14 mouse cellular contexts compared by ENCODE assay signal in genomic region chr7:55750841-55751240, GRCm38 (mm10). TPM values are rescaled to one million over a fixed set of nuclear protein-coding genes. Genes with fewer than 3 reads are reported as not detected.
"Had no signal": no experiment of that assay in that cellular context is flagged by ENCODE, and none has a peak within 500 bp of the region (broad histone marks: within the 10 kb centered on the region; RNA-seq: fewer than 3 reads in every experiment).

No protein-coding gene starts in this region.

- DNase-seq: left cerebral cortex, postnatal 4 days; liver; liver, embryonic 13.5 days; liver, postnatal 0 days; lung, adult 18-20 months; lung, adult 2 months; lung, embryonic 14.5 days; lung, postnatal 10 days; lung, postnatal 14 days; lung, postnatal 36 days; lung, postnatal 4 days; midbrain, embryonic 14.5 days had no signal

RNA-seq across cellular contexts. Expression of gene Siglech, which starts 17.1 kb away (rescaled TPM):
- total RNA-seq: megakaryocyte-erythroid progenitor cell, adult 5-6 weeks had no signal
- polyA plus RNA-seq: myocyte had no signal
